In genomic region chr17:23746311-23746710, GRCm38 (mm10) we compare ENCODE assay signal across 8 mouse cellular contexts. TPM values are rescaled to one million over a fixed set of nuclear protein-coding genes. Genes with fewer than 3 reads are reported as not detected.
A peak's percentile ranks its signal among the peaks of the same experiment; 100 is the strongest.
DNase-seq lines count a peak whose midpoint lies in the region; ATAC-seq lines count a peak whose summit lies in the region.

No protein-coding gene starts in this region.

- peak overlapping the region; percentile 65 for H3K4me2 ChIP-seq in forebrain, embryonic 12.5 days
- H3K4me2 ChIP-seq in limb, embryonic 15.5 days: peak overlapping the region; percentile 52
- peak overlapping the region; percentile 59 for H3K4me2 ChIP-seq in stomach, embryonic 16.5 days (ENCODE audit: low read depth, low read length)

- peaks cover 28% of the 10 kb centered on the region for H3K4me1 ChIP-seq in forebrain, embryonic 12.5 days
- peaks cover 46% of the 10 kb centered on the region for H3K4me1 ChIP-seq in limb, embryonic 15.5 days
- H3K4me1 ChIP-seq in stomach, embryonic 16.5 days (ENCODE audit: control insufficient read depth, insufficient read depth, low read length): peaks cover 27% of the 10 kb centered on the region

- 4% methylated on average over 12 of the region's 12 CpGs for WGBS in forebrain, embryonic 12.5 days
- 5% methylated on average over 12 of the region's 12 CpGs for WGBS in limb, embryonic 15.5 days
- 7% methylated on average over 12 of the region's 12 CpGs for WGBS in stomach, embryonic 16.5 days

- no peak for ATAC-seq in cerebellum, adult (ENCODE audit: insufficient number of reproducible peaks, low FRiP score, low TSS enrichment)
- ATAC-seq in forebrain, embryonic 12.5 days (ENCODE audit: low FRiP score): no peak
- ATAC-seq in limb, embryonic 15.5 days (ENCODE audit: insufficient number of reproducible peaks, low FRiP score, low TSS enrichment, low read depth): no peak
- ATAC-seq in stomach, embryonic 16.5 days (ENCODE audit: insufficient read depth, low FRiP score): no peak

- H3K36me3 ChIP-seq in forebrain, embryonic 12.5 days (replicated peaks): peaks cover 3% of the 10 kb centered on the region
- H3K36me3 ChIP-seq in limb, embryonic 15.5 days: peaks cover 2% of the 10 kb centered on the region
- no peaks in the 10 kb centered on the region for H3K36me3 ChIP-seq in stomach, embryonic 16.5 days (ENCODE audit: control insufficient read depth, insufficient read depth, low read length)

- peaks cover 75% of the 10 kb centered on the region for H3K27me3 ChIP-seq in forebrain, embryonic 12.5 days
- peaks cover 66% of the 10 kb centered on the region for H3K27me3 ChIP-seq in limb, embryonic 15.5 days
- peaks cover 59% of the 10 kb centered on the region for H3K27me3 ChIP-seq in stomach, embryonic 16.5 days (ENCODE audit: control insufficient read depth, insufficient read depth, low read length)

- H3K4me3 ChIP-seq in forebrain, embryonic 12.5 days (replicated peaks): peak overlapping the region; percentile 32
- no peak overlapping the region; the same call in 1 of the 2 replicates for H3K4me3 ChIP-seq in limb, embryonic 15.5 days
- H3K4me3 ChIP-seq in stomach, embryonic 16.5 days (replicated peaks; ENCODE audit: low read length): no peak overlapping the region

- H3K9me3 ChIP-seq in forebrain, embryonic 12.5 days: no peaks in the 10 kb centered on the region
- no peaks in the 10 kb centered on the region for H3K9me3 ChIP-seq in limb, embryonic 15.5 days
- H3K9me3 ChIP-seq in stomach, embryonic 16.5 days (replicated peaks; ENCODE audit: control insufficient read depth, low read length): no peaks in the 10 kb centered on the region

- no peak overlapping the region for H3K27ac ChIP-seq in forebrain, embryonic 12.5 days
- peak overlapping the region; percentile 40; the same call in 1 of the 2 replicates for H3K27ac ChIP-seq in limb, embryonic 15.5 days
- H3K27ac ChIP-seq in stomach, embryonic 16.5 days (ENCODE audit: low read length): no peak overlapping the region

- peak; percentile 40 to 50 for DNase-seq in cerebellum, postnatal 10 days
- DNase-seq in B cell, adult 2 months: peak; percentile 29 to 31
- no peak for DNase-seq in MN1 (ENCODE audit: low spot score)
- no peak for DNase-seq in cerebellum, adult 11 months

- no peak overlapping the region for H3K9ac ChIP-seq in forebrain, embryonic 12.5 days
- no peak overlapping the region for H3K9ac ChIP-seq in limb, embryonic 15.5 days
- 0 out of 2 replicates have a peak overlapping the region, but pooled peaks have one; percentile 55 for H3K9ac ChIP-seq in stomach, embryonic 16.5 days (ENCODE audit: low read length)

RNA-seq across cellular contexts. Expression of gene Kremen2, which starts 0.7 kb away (rescaled TPM):
- polyA plus RNA-seq in forebrain, embryonic 12.5 days (2016; fragmentation: Nextera tagmentation; extraction: Ambion mirVana): 1.4 and 1.6 TPM in 2 replicates
- polyA plus RNA-seq in limb, embryonic 15.5 days (2015; fragmentation: Nextera tagmentation; extraction: Ambion mirVana): 50.2 and 50.5 TPM in 2 replicates
- 0.45 and 0.67 TPM in 2 replicates for polyA plus RNA-seq in stomach, embryonic 16.5 days (2015; fragmentation: Nextera tagmentation; extraction: Ambion mirVana)

RNA-seq across cellular contexts. Expression of gene Paqr4, which starts 5.6 kb away (rescaled TPM):
- polyA plus RNA-seq in forebrain, embryonic 12.5 days (2016; fragmentation: Nextera tagmentation; extraction: Ambion mirVana): 26.4 and 30.8 TPM in 2 replicates
- 17.6 and 20.4 TPM in 2 replicates for polyA plus RNA-seq in limb, embryonic 15.5 days (2015; fragmentation: Nextera tagmentation; extraction: Ambion mirVana)
- 25.4 and 28.4 TPM in 2 replicates for polyA plus RNA-seq in stomach, embryonic 16.5 days (2015; fragmentation: Nextera tagmentation; extraction: Ambion mirVana)

RNA-seq across cellular contexts. Expression of gene Pkmyt1, which starts 20.2 kb away (rescaled TPM):
- 47.3 and 49.6 TPM in 2 replicates for polyA plus RNA-seq in forebrain, embryonic 12.5 days (2016; fragmentation: Nextera tagmentation; extraction: Ambion mirVana)
- 45.6 and 49.5 TPM in 2 replicates for polyA plus RNA-seq in limb, embryonic 15.5 days (2015; fragmentation: Nextera tagmentation; extraction: Ambion mirVana)
- 40.9 and 43.3 TPM in 2 replicates for polyA plus RNA-seq in stomach, embryonic 16.5 days (2015; fragmentation: Nextera tagmentation; extraction: Ambion mirVana)

RNA-seq across cellular contexts. Expression of gene 1520401A03Rik, which starts 23.7 kb away (rescaled TPM):
- polyA plus RNA-seq in forebrain, embryonic 12.5 days (2016; fragmentation: Nextera tagmentation; extraction: Ambion mirVana): 0.17 TPM in 1 of 2 replicates, not detected in the other
- polyA plus RNA-seq in limb, embryonic 15.5 days (2015; fragmentation: Nextera tagmentation; extraction: Ambion mirVana): 2.2 and 2.9 TPM in 2 replicates
- polyA plus RNA-seq in stomach, embryonic 16.5 days (2015; fragmentation: Nextera tagmentation; extraction: Ambion mirVana): 0.23 TPM in 1 of 2 replicates, not detected in the other

RNA-seq across cellular contexts. Expression of gene Flywch1, which starts 25.1 kb away (rescaled TPM):
- polyA plus RNA-seq in forebrain, embryonic 12.5 days (2016; fragmentation: Nextera tagmentation; extraction: Ambion mirVana): 173 and 179 TPM in 2 replicates
- polyA plus RNA-seq in limb, embryonic 15.5 days (2015; fragmentation: Nextera tagmentation; extraction: Ambion mirVana): 65.7 and 69.8 TPM in 2 replicates
- 43.3 and 47.0 TPM in 2 replicates for polyA plus RNA-seq in stomach, embryonic 16.5 days (2015; fragmentation: Nextera tagmentation; extraction: Ambion mirVana)

Comparison
In these comparisons a context has a peak if more than half of its experiments do, and no peak if none do; other contexts are left out.
1. DNase-seq: peak in cerebellum, postnatal 10 days (2 of 2) and B cell, adult 2 months (2 of 2); none in MN1 (single experiment) and cerebellum, adult 11 months (single experiment).
2. RNA of gene Kremen2, which starts 0.7 kb away (polyA plus RNA-seq): 50.2 to 50.5 TPM in limb, embryonic 15.5 days; 1.4 to 1.6 TPM in forebrain, embryonic 12.5 days and 0.45 to 0.67 TPM in stomach, embryonic 16.5 days; every median in the first group is over 10 times any median in the second.
3. Peak in every context shown above with its lines, with median percentiles within 50 percentile points of each other: H3K4me2 ChIP-seq.